Mouse (Mus musculus) heart, embryonic 13.5 days (tissue): Measurements from ENCODE around the gene Mtg1. TPM values are rescaled to one million over a fixed set of nuclear protein-coding genes. Genes with fewer than 3 reads are reported as not detected.

ENCODE experiments used
- ATAC-seq: fragments of 200-750 bp; cut with Nextera tagmentation; 2 replicates; pipeline ENCODE4 v1.8.0; 2017; ENCODE audit warnings: moderate TSS enrichment; ENCODE audit not compliant: insufficient number of reproducible peaks, low FRiP score, low TSS enrichment; ENCODE audit errors: extremely low read depth
- H3K27ac ChIP-seq: fragments of 300-500 bp; sonication (generic); replicated peaks from 2 replicates; pipeline ENCODE4 v1.5.1; 2015; ENCODE audit warnings: moderate library complexity, mild to moderate bottlenecking, inconsistent platforms
- H3K27me3 ChIP-seq: fragments of 300-500 bp; sonication (generic); replicated peaks from 2 replicates; pipeline ENCODE4 v1.6.1; 2015; ENCODE audit warnings: mild to moderate bottlenecking, inconsistent platforms
- H3K36me3 ChIP-seq: fragments of 300-500 bp; sonication (generic); 2 replicates; pipeline ENCODE4 v1.6.1; 2015; ENCODE audit warnings: mild to moderate bottlenecking, inconsistent platforms
- H3K4me1 ChIP-seq: fragments of 300-500 bp; sonication (generic); 2 replicates; pipeline ENCODE4 v1.6.1; 2015; ENCODE audit warnings: inconsistent platforms
- H3K4me2 ChIP-seq: fragments of 300-500 bp; sonication (generic); 2 replicates; pipeline ENCODE4 v1.6.1; 2015; ENCODE audit warnings: inconsistent platforms, mild to moderate bottlenecking, moderate library complexity
- H3K4me3 ChIP-seq: fragments of 300-500 bp; sonication (generic); 2 replicates; pipeline ENCODE4 v1.5.1; 2015; ENCODE audit warnings: moderate library complexity, mild to moderate bottlenecking, inconsistent platforms
- H3K9ac ChIP-seq: fragments of 300-500 bp; sonication (generic); 2 replicates; pipeline ENCODE4 v1.6.1; 2015; ENCODE audit warnings: inconsistent platforms, mild to moderate bottlenecking, moderate library complexity
- H3K9me3 ChIP-seq: fragments of 300-500 bp; sonication (generic); 2 replicates; pipeline ENCODE4 v1.6.1; 2016; ENCODE audit warnings: inconsistent platforms
- WGBS: fragments of 180-500 bp; shearing (Covaris S2); methylation state at CpG from one replicate; pipeline ENCODE4 v1.1.7; 2015; ENCODE audit warnings: mixed read lengths; 5-methylcytosine and 5-hydroxymethylcytosine counted together
- polyA plus RNA-seq: library from polyadenylated mRNA; unstranded; fragments of >200 nt; fragmentation: Nextera tagmentation; extraction: Ambion mirVana; gene quantifications from 2 replicates; pipeline ENCODE4 v1.2.1, GENCODE M21; 2015

The Mtg1 gene
- polyA plus RNA-seq, 1 experiment from 2014 or later = 27.2 TPM

DNA sequence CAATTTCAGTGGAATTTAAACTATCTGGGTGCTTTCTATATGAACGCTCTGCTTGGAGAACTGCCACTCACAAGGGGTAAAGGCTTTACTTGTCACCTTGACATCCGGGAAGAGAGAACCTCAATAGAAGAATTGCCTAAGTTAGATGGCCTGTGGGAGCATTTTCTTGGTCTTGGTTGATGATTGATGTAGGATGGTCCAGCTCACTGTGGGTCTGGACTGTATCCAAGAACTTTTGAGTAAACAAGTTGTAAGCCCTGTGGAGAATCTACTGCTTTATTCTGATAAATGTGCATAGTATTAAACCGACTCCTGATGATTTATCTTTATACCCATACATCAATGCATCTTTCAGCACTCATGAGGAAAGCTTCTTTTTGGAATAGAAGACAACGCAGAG lies 32.0 kb downstream of the Mtg1 start:
- no peaks in the 10 kb centered on the region for H3K27me3 ChIP-seq
- H3K27ac ChIP-seq = no peak overlapping the region
- ATAC-seq = no peak
- H3K4me2 ChIP-seq = no peak overlapping the region
- no peaks in the 10 kb centered on the region for H3K9me3 ChIP-seq
- H3K4me1 ChIP-seq = no peaks in the 10 kb centered on the region
- H3K36me3 ChIP-seq = no peaks in the 10 kb centered on the region
- 72% methylated on average over 4 of the region's 4 CpGs for WGBS
- H3K9ac ChIP-seq = no peak overlapping the region
- no peak overlapping the region for H3K4me3 ChIP-seq

DNA sequence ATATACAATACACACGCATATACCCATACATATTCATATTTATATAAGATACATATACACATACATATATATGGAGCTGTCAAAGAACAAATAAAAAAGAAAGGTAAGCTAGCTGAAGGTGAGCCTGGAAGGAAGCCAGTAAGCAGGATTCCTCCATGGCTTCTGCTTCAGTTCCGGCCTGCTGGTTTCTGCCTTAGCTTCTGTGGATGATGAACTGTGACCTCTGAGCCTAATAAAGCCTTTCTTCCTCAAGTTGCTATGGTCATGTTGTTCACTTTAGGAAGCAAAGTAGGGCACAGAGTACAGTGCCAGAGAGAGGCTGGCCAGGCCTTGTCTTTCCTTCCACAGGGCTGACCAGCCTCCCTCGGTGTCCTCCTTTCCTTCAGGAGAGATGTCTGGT lies 33.5 kb downstream of the Mtg1 start:
- H3K9ac ChIP-seq = no peak overlapping the region
- no peaks in the 10 kb centered on the region for H3K36me3 ChIP-seq
- no peak overlapping the region for H3K4me3 ChIP-seq
- no peaks in the 10 kb centered on the region for H3K9me3 ChIP-seq
- no peak overlapping the region for H3K27ac ChIP-seq
- no peak overlapping the region for H3K4me2 ChIP-seq
- no peaks in the 10 kb centered on the region for H3K4me1 ChIP-seq
- H3K27me3 ChIP-seq = no peaks in the 10 kb centered on the region
- 81% methylated on average over 3 of the region's 3 CpGs for WGBS
- ATAC-seq = no peak

- H3K4me3 ChIP-seq = no peak within 1 kb of the TSS
- no peaks in the 10 kb centered on the region for H3K9me3 ChIP-seq
- no peaks in the 10 kb centered on the region for H3K36me3 ChIP-seq
- no peaks in the 10 kb centered on the region for H3K4me1 ChIP-seq
- 53% methylated on average over 1 of the region's 1 CpGs for WGBS
- no peak for ATAC-seq
- 0 out of 2 replicates have a peak, but pooled peaks cover 5% of the 10 kb centered on the region for H3K27me3 ChIP-seq
- H3K9ac ChIP-seq = no peak within 1 kb of the TSS
- H3K4me2 ChIP-seq = no peak within 1 kb of the TSS
- H3K27ac ChIP-seq = no peak within 1 kb of the TSS
These were observed 35.6 kb downstream of the Mtg1 start, which contains the start of gene Olfr523 for GRCm38 (mm10) chr7:140172936-140173335. Olfr523 (plus strand) TSS chr7:140173217.

GRCm38 (mm10) chr7:140179176-140179575 lies 41.8 kb downstream of the Mtg1 start:
- 0 out of 2 replicates have a peak, but pooled peaks cover 6% of the 10 kb centered on the region for H3K27me3 ChIP-seq
- no peak overlapping the region for H3K9ac ChIP-seq
- no peaks in the 10 kb centered on the region for H3K36me3 ChIP-seq
- H3K4me2 ChIP-seq = no peak overlapping the region
- H3K27ac ChIP-seq = no peak overlapping the region
- 80% methylated on average over 2 of the region's 2 CpGs for WGBS
- no peak overlapping the region for H3K4me3 ChIP-seq
- no peak for ATAC-seq
- H3K9me3 ChIP-seq = no peaks in the 10 kb centered on the region
- H3K4me1 ChIP-seq = no peaks in the 10 kb centered on the region

DNA sequence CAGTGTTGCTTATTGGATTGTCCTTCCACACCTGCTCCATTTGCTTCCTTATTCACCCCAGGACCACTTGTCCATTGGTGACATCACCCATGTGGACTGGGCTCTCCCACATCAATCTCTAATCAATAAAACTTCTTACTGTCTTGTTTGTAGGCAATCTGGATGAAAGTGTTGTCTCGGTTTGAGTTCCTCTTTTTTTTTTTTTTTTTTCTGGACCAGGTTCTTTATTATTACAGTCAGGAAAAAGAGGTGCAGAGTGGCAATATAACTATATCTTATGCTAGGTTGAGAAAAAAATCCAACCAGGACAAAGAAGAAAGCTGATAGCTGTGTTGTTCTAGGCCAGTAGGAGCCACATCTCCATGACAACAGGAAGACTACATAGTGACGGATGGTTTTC lies 43.3 kb downstream of the Mtg1 start:
- no peaks in the 10 kb centered on the region for H3K9me3 ChIP-seq
- H3K4me3 ChIP-seq = no peak overlapping the region
- 0 out of 2 replicates have a peak, but pooled peaks cover 6% of the 10 kb centered on the region for H3K27me3 ChIP-seq
- H3K4me2 ChIP-seq = no peak overlapping the region
- no peak for ATAC-seq
- no peaks in the 10 kb centered on the region for H3K4me1 ChIP-seq
- no peak overlapping the region for H3K9ac ChIP-seq
- no peak overlapping the region for H3K27ac ChIP-seq
- WGBS = 64% methylated on average over 2 of the region's 2 CpGs
- no peaks in the 10 kb centered on the region for H3K36me3 ChIP-seq

DNA sequence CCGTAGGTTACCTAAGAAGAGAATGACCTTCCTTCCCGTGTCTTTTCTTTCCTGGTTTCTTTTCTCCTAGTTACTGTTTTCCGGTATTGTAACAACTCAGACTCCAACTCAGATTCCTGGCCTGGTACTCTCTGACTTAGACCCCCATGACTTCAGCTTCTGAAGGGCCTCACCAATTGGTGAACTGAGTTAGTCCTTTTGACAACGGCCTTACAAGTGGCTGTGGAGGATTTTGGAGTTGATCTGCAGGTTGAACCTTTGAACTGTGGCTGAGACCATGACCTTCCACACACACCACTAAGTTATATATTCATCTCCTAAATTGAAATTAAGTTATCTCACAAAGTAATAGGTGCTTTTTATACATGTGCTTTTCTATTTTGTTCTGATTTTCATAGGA lies 46.8 kb downstream of the Mtg1 start:
- no peak overlapping the region for H3K4me2 ChIP-seq
- H3K36me3 ChIP-seq = no peaks in the 10 kb centered on the region
- no peak overlapping the region for H3K27ac ChIP-seq
- H3K4me1 ChIP-seq = no peaks in the 10 kb centered on the region
- H3K4me3 ChIP-seq = no peak overlapping the region
- no peak for ATAC-seq
- H3K9ac ChIP-seq = no peak overlapping the region
- 0 out of 2 replicates have a peak, but pooled peaks cover 5% of the 10 kb centered on the region for H3K27me3 ChIP-seq
- H3K9me3 ChIP-seq = no peaks in the 10 kb centered on the region
- WGBS = 76% methylated on average over 4 of the region's 4 CpGs

- Histone ChIP-seq H3K27me3 (peaks cover 5% of the 10 kb centered on the region; the same call in 1 of the 2 replicates), H3K4me2 (no peak overlapping the region), H3K4me1 (no peaks in the 10 kb centered on the region), H3K9me3 (no peaks in the 10 kb centered on the region), H3K9ac (no peak overlapping the region), H3K27ac (no peak overlapping the region), H3K36me3 (no peaks in the 10 kb centered on the region), H3K4me3 (no peak overlapping the region)
- ATAC-seq = no peak
- 60% methylated on average over 18 of the region's 18 CpGs for WGBS
These were observed 49.6 kb downstream of the Mtg1 start for GRCm38 (mm10) chr7:140186646-140187620.

GRCm38 (mm10) chr7:140187721-140188390 lies 50.5 kb downstream of the Mtg1 start:
- no peaks in the 10 kb centered on the region for H3K36me3 ChIP-seq

DNA sequence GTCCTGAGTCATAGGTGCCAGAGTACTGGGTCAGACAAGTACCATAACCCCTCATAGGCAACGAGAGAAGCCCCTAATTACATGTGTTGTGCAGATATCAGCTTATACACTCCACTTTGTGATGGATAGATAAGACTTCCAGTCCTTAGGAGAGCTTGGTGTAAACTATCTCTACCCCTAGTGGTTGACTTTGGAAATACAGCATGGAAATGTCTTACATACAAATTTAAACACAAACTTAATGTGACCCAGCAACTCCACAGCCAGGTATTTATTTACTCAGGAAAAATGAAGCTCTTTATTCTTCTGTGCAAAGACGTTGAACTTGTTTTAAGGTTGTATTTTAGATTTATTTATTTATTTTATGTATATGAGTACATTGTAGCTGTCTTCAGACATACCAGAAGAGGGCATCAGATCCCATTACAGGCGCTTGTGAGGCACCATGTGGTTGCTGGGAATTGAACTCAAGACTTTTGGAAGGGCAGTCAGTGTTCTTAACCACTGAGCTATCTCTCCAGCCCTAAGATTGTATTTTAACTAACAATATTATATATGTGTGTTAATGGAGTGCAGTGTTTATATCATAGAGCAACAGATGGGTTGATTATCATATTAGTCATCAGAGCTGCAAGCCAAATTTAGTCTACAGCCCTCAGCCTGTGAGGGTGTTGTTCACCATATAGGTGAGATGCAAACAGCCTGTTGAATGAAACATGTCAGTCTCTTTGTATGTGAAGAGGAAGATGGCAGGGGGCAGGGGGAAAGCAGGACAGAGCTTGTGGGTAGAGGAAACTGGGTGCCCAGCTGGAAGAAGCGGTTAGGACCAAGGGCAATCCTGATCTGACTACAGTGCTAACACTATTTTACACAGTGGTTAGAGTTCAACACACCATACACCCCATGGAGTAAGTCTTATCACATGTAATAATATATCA lies 51.3 kb downstream of the Mtg1 start:
- no peak overlapping the region for H3K9ac ChIP-seq
- no peak overlapping the region for H3K4me3 ChIP-seq
- H3K36me3 ChIP-seq = no peaks in the 10 kb centered on the region
- H3K27me3 ChIP-seq = peaks cover 5% of the 10 kb centered on the region; the same call in 1 of the 2 replicates
- H3K9me3 ChIP-seq = no peaks in the 10 kb centered on the region
- H3K4me1 ChIP-seq = no peaks in the 10 kb centered on the region
- H3K27ac ChIP-seq = no peak overlapping the region
- no peak overlapping the region for H3K4me2 ChIP-seq
- 55% methylated on average over 4 of the region's 4 CpGs for WGBS
- no peak for ATAC-seq

More at GRCm38 (mm10) chr7:140187721-140188390, 50.5 kb downstream of the Mtg1 start:
- H3K9me3 ChIP-seq = no peaks in the 10 kb centered on the region
- 74% methylated on average over 7 of the region's 7 CpGs for WGBS
- H3K4me3 ChIP-seq = no peak overlapping the region
- ATAC-seq = no peak; the same call in 1 of the 2 replicates
- no peak overlapping the region for H3K9ac ChIP-seq
- no peak overlapping the region for H3K4me2 ChIP-seq
- peaks cover 5% of the 10 kb centered on the region; the same call in 1 of the 2 replicates for H3K27me3 ChIP-seq
- H3K4me1 ChIP-seq = no peaks in the 10 kb centered on the region
- H3K27ac ChIP-seq = no peak overlapping the region

DNA sequence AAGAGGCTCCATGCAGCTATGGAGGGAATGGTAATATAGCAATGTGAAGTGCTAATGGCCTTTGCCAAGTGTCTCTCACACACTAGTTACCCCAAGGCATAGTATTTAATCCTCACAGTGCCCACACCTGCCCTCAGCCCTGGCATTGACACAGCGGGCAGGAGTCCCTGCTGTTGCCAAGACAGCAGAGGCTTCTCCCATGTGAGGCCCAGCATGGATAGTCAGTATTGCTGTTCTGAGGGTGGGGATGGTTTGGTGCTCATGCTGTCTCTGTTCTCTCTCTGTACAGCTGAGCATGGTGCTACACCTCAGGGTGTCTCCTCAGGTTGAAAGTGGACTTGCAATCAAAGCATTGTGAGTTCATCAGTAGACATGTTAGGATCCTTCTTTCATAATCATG lies 53.1 kb downstream of the Mtg1 start:
- H3K27ac ChIP-seq = no peak overlapping the region
- peaks cover 5% of the 10 kb centered on the region; the same call in 1 of the 2 replicates for H3K27me3 ChIP-seq
- no peak overlapping the region for H3K9ac ChIP-seq
- H3K4me3 ChIP-seq = no peak overlapping the region
- no peak overlapping the region for H3K4me2 ChIP-seq
- no peaks in the 10 kb centered on the region for H3K4me1 ChIP-seq
- H3K9me3 ChIP-seq = no peaks in the 10 kb centered on the region
- H3K36me3 ChIP-seq = no peaks in the 10 kb centered on the region
- no peak for ATAC-seq
- WGBS = 74% methylated on average over 1 of the region's 1 CpGs
